Mouse (Mus musculus) embryonic facial prominence, embryonic 14.5 days (tissue): ENCODE data around the gene Rbms2. TPM values are rescaled to one million over a fixed set of nuclear protein-coding genes. Genes with fewer than 3 reads are reported as not detected.

Experiments used
- ATAC-seq: fragments of 200-750 bp; cut with Nextera tagmentation; 2 replicates; pipeline ENCODE4 v1.8.0; 2017; ENCODE audit warnings: low read depth, moderate number of reproducible peaks, moderate TSS enrichment
- DNase-seq: peaks from one replicate; pipeline ENCODE4 v3.0.0-alpha.2; 2015; ENCODE audit warnings: low spot score
- H3K27ac ChIP-seq: fragments of 300-500 bp; sonication (generic); replicated peaks from 2 replicates; pipeline ENCODE4 v1.5.1; 2014; ENCODE audit warnings: low read depth, mild to moderate bottlenecking, low read length, moderate library complexity
- H3K27me3 ChIP-seq: fragments of 300-500 bp; sonication (generic); replicated peaks from 2 replicates; pipeline ENCODE4 v1.6.1; 2014; ENCODE audit warnings: low read length; ENCODE audit not compliant: control insufficient read depth, insufficient read depth
- H3K36me3 ChIP-seq: fragments of 300-500 bp; sonication (generic); 2 replicates; pipeline ENCODE4 v1.6.1; 2014; ENCODE audit warnings: low read length, mixed read lengths; ENCODE audit not compliant: control insufficient read depth, insufficient read depth
- H3K4me1 ChIP-seq: fragments of 300-500 bp; sonication (generic); 2 replicates; pipeline ENCODE4 v1.6.1; 2014; ENCODE audit warnings: antibody characterized with exemption, low read length; ENCODE audit not compliant: control insufficient read depth, insufficient read depth
- H3K4me2 ChIP-seq: fragments of 300-500 bp; sonication (generic); 2 replicates; pipeline ENCODE4 v1.6.1; 2014; ENCODE audit warnings: low read depth, mild to moderate bottlenecking, low read length, moderate library complexity, mixed read lengths
- H3K4me3 ChIP-seq: fragments of 300-500 bp; sonication (generic); 2 replicates; pipeline ENCODE4 v1.5.1; 2014; ENCODE audit warnings: low read depth, mild to moderate bottlenecking, low read length
- H3K9ac ChIP-seq: fragments of 300-500 bp; sonication (generic); 2 replicates; pipeline ENCODE4 v1.6.1; 2014; ENCODE audit warnings: low read depth, mild to moderate bottlenecking, low read length, moderate library complexity, mixed read lengths
- H3K9me3 ChIP-seq: fragments of 300-500 bp; sonication (generic); 2 replicates; pipeline ENCODE4 v1.6.1; 2016; ENCODE audit warnings: low read length; ENCODE audit not compliant: control insufficient read depth
- WGBS: fragments of 180-500 bp; shearing (Covaris S2); extraction: QIAGEN DNeasy Blood & Tissue Kit; methylation state at CpG from one replicate; pipeline ENCODE4 v1.1.7; 2014; 5-methylcytosine and 5-hydroxymethylcytosine counted together
- polyA plus RNA-seq: library from polyadenylated mRNA; unstranded; fragments of >200 nt; fragmentation: Nextera tagmentation; extraction: Ambion mirVana; gene quantifications from 2 replicates; pipeline ENCODE4 v1.2.1, GENCODE M21; 2014

The Rbms2 gene
- 31.3 and 32.4 TPM in 2 replicates for polyA plus RNA-seq

DNA sequence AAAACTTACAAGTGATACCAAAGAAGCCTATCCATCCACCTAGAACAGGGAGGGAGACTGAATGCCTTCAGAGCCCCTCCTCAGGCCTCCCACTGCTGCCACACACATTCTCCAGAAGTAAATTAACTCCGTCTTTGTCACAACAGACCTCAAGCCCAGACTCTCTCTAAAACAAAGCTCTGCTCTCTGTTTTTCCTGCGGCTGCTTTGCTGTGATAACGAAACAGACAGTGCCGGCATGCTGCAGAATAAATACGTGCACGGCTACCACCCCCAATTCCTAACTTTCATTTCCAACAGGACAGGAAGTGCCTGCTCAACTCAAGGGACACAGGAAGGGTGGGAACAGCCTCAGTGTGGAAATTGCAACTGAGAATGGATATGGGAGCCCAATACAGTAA, at the start of gene Rbms2:
Rbms2 (minus strand) TSS at position 309 of the 400 bp plus-strand sequence.
- peak within 1 kb of the TSS; percentile 30 for H3K4me2 ChIP-seq
- H3K4me1 ChIP-seq = peaks cover 10% of the 10 kb centered on the region
- under 1% methylated on average over 6 of the region's 6 CpGs for WGBS
- H3K9ac ChIP-seq = 0 out of 2 replicates have a peak within 1 kb of the TSS, but pooled peaks have one; percentile 6
- H3K27me3 ChIP-seq = no peaks in the 10 kb centered on the region
- H3K27ac ChIP-seq = peak within 1 kb of the TSS; percentile 57
- peak within 1 kb of the TSS; percentile 8 for H3K4me3 ChIP-seq
- no peak for ATAC-seq
- peak; percentile 29 for DNase-seq
- H3K36me3 ChIP-seq = no peaks in the 10 kb centered on the region
- H3K9me3 ChIP-seq = no peaks in the 10 kb centered on the region

DNA sequence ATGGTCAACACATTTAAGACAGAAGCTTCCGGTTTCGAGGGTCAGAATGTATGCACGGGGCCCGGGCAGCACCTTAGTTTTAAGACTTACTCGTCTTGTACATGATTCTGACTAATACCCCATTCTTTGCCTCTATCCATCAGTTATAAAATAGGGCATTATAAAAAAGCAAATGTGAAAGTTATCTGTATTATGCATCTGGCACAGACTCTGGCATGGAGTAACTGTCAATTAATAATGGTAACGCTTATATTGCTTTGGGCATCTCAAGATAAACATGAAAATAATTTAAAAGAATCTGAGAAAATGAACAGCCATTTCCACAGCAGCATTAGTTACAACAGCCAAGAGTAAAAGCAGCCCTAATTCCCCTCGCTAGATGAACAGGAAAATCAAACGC, 47.9 kb upstream of the Rbms2 start:
- 91% methylated on average over 8 of the region's 8 CpGs for WGBS
- Histone ChIP-seq H3K27ac (no peak overlapping the region), H3K9me3 (no peaks in the 10 kb centered on the region), H3K27me3 (no peaks in the 10 kb centered on the region), H3K36me3 (no peaks in the 10 kb centered on the region), H3K4me1 (peaks cover 13% of the 10 kb centered on the region), H3K9ac (no peak overlapping the region), H3K4me3 (no peak overlapping the region), H3K4me2 (no peak overlapping the region)
- ATAC-seq = no peak
- DNase-seq = no peak

DNA sequence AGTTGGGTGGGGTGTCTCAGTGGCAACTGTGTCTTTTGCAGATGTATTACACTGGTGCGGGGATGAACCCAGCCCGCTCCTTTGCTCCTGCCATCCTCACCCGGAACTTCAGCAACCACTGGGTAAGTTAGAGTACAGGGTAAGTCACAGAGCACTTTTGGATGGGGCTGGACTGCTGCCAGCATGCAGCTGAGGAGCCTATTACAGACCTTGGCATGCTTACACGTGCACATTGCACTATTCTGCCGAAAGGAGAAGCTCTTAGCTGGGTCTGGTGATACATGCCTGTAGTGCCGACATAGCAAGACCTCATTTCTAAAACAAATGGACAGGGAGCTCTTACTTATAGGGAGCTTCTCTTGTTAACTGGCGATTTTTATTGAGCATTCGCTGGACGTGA, 47.5 kb upstream of the Rbms2 start:
- WGBS = 77% methylated on average over 9 of the region's 9 CpGs
- no peak for ATAC-seq
- no peak overlapping the region for H3K27ac ChIP-seq
- H3K9me3 ChIP-seq = no peaks in the 10 kb centered on the region
- H3K9ac ChIP-seq = no peak overlapping the region
- no peak overlapping the region for H3K4me3 ChIP-seq
- H3K27me3 ChIP-seq = no peaks in the 10 kb centered on the region
- no peak for DNase-seq
- peaks cover 13% of the 10 kb centered on the region for H3K4me1 ChIP-seq
- H3K4me2 ChIP-seq = no peak overlapping the region
- H3K36me3 ChIP-seq = no peaks in the 10 kb centered on the region

DNA sequence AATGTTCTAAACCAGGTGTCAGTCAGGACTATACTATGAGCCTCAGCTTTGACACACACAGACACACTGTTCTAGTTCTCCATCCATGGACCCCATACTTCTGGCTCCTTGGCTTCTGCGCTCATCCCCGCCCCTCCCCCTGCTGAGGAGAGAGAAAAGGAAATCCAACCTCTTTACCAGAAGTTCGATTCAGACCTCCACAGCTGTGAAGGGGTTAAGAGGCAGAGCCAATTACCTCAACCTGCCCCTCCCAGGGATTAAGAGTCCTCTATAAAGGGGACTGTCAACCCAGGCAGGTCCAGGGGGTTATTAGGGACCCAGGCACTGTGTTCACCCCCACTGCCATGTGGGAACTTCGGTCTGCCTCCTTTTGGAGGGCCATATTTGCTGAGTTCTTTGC, 45.4 kb upstream of the Rbms2 start, which contains the start of gene Mip:
Mip (plus strand) TSS at position 301 of the 400 bp plus-strand sequence.
- Histone ChIP-seq H3K27ac (peak within 1 kb of the TSS; percentile 50), H3K27me3 (no peaks in the 10 kb centered on the region), H3K9ac (0 out of 2 replicates have a peak within 1 kb of the TSS, but pooled peaks have one; percentile 40), H3K4me1 (peaks cover 8% of the 10 kb centered on the region), H3K9me3 (no peaks in the 10 kb centered on the region), H3K36me3 (no peaks in the 10 kb centered on the region), H3K4me3 (no peak within 1 kb of the TSS), H3K4me2 (0 out of 2 replicates have a peak within 1 kb of the TSS, but pooled peaks have one; percentile 3)
- WGBS = 50% methylated on average over 4 of the region's 4 CpGs
- no peak for DNase-seq
- ATAC-seq = peak; percentile 34; the same call in 1 of the 2 replicates

DNA sequence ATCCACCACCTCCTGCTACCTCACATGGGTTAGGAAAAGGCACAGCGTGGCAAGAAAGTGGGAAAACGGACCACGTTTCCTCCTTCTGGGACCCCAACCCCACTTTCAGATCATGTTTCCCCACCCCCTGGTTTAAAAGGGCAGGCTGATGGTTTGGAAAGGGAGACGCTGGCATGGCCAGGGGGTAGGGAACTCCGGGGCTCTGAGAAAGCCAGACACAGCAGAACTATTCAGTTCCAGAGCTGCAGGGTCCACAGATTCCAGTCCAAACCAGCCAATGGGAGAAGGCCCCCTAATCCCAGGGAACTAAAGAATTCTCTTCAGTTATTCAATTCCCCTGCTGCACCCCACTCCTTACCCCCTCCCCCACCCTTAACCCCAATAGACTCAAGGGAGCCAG, 45.0 kb upstream of the Rbms2 start:
- 0 out of 2 replicates have a peak overlapping the region, but pooled peaks have one; percentile 3 for H3K4me2 ChIP-seq
- ATAC-seq = peak; percentile 62; the same call in 1 of the 2 replicates
- H3K4me3 ChIP-seq = no peak overlapping the region
- peaks cover 8% of the 10 kb centered on the region for H3K4me1 ChIP-seq
- 28% methylated on average over 5 of the region's 5 CpGs for WGBS
- no peaks in the 10 kb centered on the region for H3K27me3 ChIP-seq
- H3K9me3 ChIP-seq = no peaks in the 10 kb centered on the region
- H3K9ac ChIP-seq = 0 out of 2 replicates have a peak overlapping the region, but pooled peaks have one; percentile 40
- no peak for DNase-seq
- no peaks in the 10 kb centered on the region for H3K36me3 ChIP-seq
- peak overlapping the region; percentile 50 for H3K27ac ChIP-seq

DNA sequence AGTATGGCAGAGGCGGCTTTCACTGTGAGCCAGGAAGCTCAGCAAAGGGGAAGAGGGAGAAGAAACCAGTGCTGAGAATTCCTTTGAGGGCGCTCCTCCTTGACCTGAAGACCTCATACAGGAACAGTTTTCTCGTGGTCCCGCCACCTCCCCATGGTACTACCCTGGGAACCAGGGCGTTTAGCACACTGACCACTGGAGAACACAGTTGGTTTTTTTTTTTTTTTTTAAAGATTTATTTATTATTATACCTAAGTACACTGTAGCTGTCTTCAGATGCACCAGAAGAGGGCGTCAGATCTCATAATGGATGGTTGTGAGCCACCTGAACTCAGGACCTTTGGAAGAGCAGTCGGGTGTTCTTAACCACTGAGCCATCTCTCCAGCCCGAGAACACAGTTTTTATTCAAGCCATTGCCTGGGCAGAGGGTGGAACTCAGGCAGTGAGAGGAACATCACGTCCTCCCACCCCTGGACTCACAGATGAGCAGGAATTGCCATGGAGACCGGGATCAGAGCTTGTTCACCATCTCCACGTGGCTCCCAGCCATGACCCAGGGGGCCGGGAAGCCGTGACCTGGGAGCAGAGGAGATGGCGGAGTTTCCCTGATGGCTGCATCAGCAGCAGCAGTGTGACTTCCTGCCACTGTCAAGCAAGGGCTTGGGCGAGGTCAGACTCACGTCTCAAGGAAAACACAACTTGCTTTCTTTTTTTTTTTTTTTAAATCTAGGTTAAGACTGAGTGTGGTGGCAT, 41.6 kb upstream of the Rbms2 start:
- 46% methylated on average over 16 of the region's 16 CpGs for WGBS
- Histone ChIP-seq H3K4me1 (peaks cover 8% of the 10 kb centered on the region), H3K4me3 (no peak overlapping the region), H3K4me2 (no peak overlapping the region), H3K9me3 (no peaks in the 10 kb centered on the region), H3K27ac (no peak overlapping the region), H3K36me3 (no peaks in the 10 kb centered on the region), H3K27me3 (no peaks in the 10 kb centered on the region), H3K9ac (no peak overlapping the region)
- ATAC-seq = no peak
- no peak for DNase-seq

DNA sequence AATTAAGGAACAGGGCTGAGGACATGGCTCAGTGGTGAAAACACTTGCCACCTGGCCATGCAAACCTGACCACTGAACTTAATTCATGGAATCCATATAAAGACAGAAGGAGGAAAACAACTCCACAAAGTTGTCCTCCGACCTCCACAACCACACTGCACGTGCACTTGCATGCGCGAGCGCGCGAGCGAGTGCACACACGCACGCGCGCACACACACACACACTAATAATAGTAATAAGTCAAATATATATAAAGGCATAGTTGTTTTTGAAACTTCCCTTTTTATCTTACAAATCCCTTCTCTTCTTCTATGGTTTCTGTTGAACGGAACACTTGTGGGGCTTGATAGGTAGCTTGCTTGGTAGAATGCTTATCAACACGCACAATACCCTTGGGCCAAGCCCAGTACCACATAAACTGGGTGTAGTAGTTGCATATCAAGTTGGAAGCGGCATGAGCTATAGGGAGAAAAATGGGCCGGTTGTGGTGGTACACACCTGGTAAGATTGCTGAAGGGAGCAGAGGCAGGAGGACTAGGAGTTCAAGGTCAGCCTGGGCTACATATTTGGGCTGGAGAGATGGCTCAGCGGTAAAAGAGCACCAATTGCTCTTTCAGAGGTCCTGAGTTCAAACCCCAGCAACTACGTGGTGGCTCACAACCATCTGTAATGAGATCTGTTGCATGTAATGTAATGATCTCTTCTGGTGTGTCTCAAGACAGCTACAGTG, 38.5 kb upstream of the Rbms2 start:
- Histone ChIP-seq H3K27me3 (0 out of 2 replicates have a peak, but pooled peaks cover 3% of the 10 kb centered on the region), H3K9me3 (no peaks in the 10 kb centered on the region), H3K36me3 (no peaks in the 10 kb centered on the region), H3K27ac (no peak overlapping the region), H3K4me2 (no peak overlapping the region), H3K4me1 (no peaks in the 10 kb centered on the region), H3K4me3 (no peak overlapping the region), H3K9ac (no peak overlapping the region)
- ATAC-seq = no peak
- no peak for DNase-seq
- 94% methylated on average over 18 of the region's 18 CpGs for WGBS

DNA sequence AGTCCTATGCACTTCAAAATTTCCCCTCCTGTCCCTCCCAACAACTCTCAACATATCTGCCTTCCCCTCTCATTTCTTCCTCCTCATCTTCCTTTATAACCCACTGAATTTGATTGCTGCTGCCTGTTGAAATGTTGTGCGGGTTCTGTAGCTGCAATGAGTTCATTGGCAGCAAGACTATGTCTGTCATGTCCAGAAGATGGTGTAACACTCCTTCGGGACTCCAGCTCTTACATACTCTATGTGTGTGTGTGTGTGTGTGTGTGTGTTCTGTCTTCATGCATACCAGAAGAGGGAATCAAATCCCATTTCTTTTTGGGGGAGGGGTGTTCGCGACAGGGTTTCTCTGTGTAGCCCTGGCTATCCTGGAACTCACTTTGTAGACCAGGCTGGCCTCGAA, 34.9 kb upstream of the Rbms2 start:
- no peak for DNase-seq
- 87% methylated on average over 5 of the region's 5 CpGs for WGBS
- Histone ChIP-seq H3K4me3 (no peak overlapping the region), H3K9ac (no peak overlapping the region), H3K4me1 (peaks cover 5% of the 10 kb centered on the region), H3K36me3 (no peaks in the 10 kb centered on the region), H3K27ac (no peak overlapping the region), H3K9me3 (no peaks in the 10 kb centered on the region), H3K27me3 (0 out of 2 replicates have a peak, but pooled peaks cover 5% of the 10 kb centered on the region), H3K4me2 (no peak overlapping the region)
- ATAC-seq = no peak
